Mouse (Mus musculus) left cerebral cortex, postnatal 14 days (tissue): ENCODE measurements around the gene Slx4ip. TPM values are rescaled to one million over a fixed set of nuclear protein-coding genes. Genes with fewer than 3 reads are reported as not detected.

Experiments used
- DNase-seq, 2 experiments: peaks; one replicate each; pipeline ENCODE4 v3.0.0; 2021 to 2022; ENCODE audit warnings: low spot score in 2 of 2, mixed read lengths in 1 of 2
- intact Hi-C: fragments of 180-260 bp; cut with DNase I; formaldehyde crosslinking; loops from one replicate; pipeline ENCODE4 v1.15.1; 2025
- total RNA-seq, 2 experiments: library from RNA; stranded (reverse); gene quantifications; 2 replicates each; pipeline ENCODE4 v1.2.3; 2021

Gene Slx4ip
- total RNA-seq, 2 experiments from 2014 or later: 9.1 to 9.4 TPM

DNA sequence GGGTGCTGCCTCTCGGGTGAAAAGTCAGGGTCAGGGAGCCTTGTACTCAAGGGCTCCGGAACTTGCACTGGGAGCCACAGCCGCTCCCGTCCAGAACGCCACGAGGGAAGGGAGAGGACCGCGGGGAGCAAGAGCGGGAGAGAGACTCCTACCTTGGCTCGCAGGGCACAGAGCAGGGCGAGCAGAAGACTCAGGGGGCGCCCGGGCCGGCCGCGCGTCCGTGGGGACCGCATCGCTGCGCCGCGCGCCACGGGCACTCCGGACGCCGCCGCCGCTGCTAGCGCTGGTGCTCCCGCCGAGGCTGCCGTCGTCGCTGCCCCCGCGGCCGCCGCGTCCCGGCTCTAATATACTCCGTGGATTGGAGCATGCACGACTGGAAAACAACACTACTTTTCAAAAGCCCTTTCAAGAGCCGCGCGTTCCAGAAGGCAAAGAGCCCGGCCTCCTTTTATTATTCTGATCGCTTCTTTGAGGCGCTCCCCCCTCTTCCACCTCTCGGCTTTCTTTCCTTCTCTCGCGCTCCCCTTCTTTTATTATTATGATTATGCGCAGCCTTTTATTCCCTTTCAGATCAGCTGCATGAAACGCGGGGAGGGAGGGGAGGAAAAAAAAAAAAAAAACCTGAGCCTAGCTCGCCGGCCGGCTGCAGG is 225.1 kb downstream of the Slx4ip start, which contains the start of gene Jag1:
Jag1 (minus strand) TSS at position 620 of the 650 bp plus-strand sequence.
- peak in 1 of 2 experiments; percentile 34 for DNase-seq
- intact Hi-C loops: loop anchor here (5.0 to 10.0 kb wide), 3 partner anchors 201 to 829 kb away; no protein-coding TSS in a partner anchor

DNA sequence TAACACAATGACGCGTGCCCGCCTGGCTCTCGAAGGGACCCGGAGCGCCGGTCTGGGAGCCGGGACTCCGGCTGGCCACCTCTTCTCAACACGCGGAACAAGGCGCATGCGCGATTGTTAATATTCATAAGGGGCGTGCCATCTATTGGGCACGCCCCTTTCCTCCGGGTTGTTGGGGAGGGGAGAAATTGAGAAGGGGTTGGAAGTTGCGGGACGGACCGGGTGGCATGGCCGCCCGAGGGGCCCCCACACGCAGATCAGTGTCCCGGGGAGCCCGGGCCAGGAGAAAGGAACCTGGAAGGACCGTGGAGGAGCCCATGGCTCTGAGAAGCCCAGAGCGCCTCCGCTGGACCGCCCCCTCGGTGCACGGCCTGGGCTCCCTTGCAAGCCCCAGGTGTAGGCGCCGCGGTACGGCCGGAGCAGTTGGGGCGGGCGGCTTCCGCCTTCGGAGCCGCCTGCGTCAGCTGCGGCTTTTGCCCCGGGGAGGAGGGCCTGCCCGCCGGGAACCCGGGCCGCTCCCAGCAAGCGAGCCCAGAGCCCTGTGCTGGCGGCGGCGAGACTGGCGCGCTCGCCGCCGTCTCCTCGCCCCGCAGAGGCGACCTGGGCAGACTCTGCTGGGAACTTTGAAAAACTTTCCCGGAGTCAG is 225.8 kb downstream of the Slx4ip start:
- intact Hi-C loops: loop anchor here (5.0 to 10.0 kb wide), 3 partner anchors 202 to 828 kb away; no protein-coding TSS in a partner anchor
- peak; percentile 58 to 71 for DNase-seq

DNA sequence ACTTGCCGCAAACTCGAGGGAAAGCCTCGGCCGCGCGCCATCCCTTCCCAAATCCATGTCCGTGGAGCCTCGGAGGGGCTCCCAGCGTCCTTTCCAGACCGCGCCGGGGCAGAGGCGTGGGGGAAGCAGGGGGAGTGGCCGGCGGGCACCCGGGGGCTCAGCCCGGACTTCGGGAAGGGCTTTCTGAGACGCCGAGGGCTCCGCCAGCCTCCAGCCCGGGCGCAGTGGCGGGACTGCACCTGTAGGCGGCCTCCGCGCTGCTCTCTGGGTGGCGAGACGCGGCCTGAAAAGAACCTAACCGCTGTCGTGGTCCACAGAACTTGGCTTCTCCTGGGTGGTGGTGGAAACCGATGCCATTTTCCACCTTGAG is 226.3 kb downstream of the Slx4ip start:
- DNase-seq: peak; percentile 53 to 66
- intact Hi-C loops: loop anchor here (5.0 to 10.0 kb wide), 3 partner anchors 203 to 827 kb away; no protein-coding TSS in a partner anchor

Other genes with a start within 250 kb of the Slx4ip start
- 1,000 to 10,000 TPM; 1,628 to 1,639 TPM for gene Snap25, start 177.8 kb upstream of the Slx4ip start, total RNA-seq
- gene AL731706.2, start 5.5 kb upstream of the Slx4ip start, total RNA-seq: 10 to 100 TPM; 20.5 to 31.5 TPM
- gene AL731706.1, start 171 bp downstream of the Slx4ip start, total RNA-seq: 10 to 100 TPM; 20.5 to 22.8 TPM
- gene Mkks, start 171 bp downstream of the Slx4ip start, total RNA-seq: 10 to 100 TPM; 21.0 to 31.6 TPM
- gene Jag1, start 225.4 kb downstream of the Slx4ip start, total RNA-seq: 1 to 10 TPM; 6.0 to 6.5 TPM